Mouse (Mus musculus) forebrain, embryonic 13.5 days (tissue): ENCODE measurements around the gene Gsta4. TPM values are rescaled to one million over a fixed set of nuclear protein-coding genes. Genes with fewer than 3 reads are reported as not detected.
A peak's percentile ranks its signal among the peaks of the same experiment; 100 is the strongest.
"Not testable (repeated sequence)": the region's sequence is repeated elsewhere in the genome, so short reads cannot be mapped to it uniquely, and the experiment has no call there.

ENCODE experiments used
- ATAC-seq: fragments of 200-750 bp; cut with Nextera tagmentation; 2 replicates; pipeline ENCODE4 v1.8.0; 2017
- H3K27ac ChIP-seq: fragments of 300-500 bp; sonication (generic); 2 replicates; pipeline ENCODE4 v1.5.1; 2015; ENCODE audit warnings: inconsistent platforms, mild to moderate bottlenecking, moderate library complexity
- H3K27me3 ChIP-seq: fragments of 300-500 bp; sonication (generic); 2 replicates; pipeline ENCODE4 v1.6.1; 2015; ENCODE audit warnings: mild to moderate bottlenecking, inconsistent platforms
- H3K36me3 ChIP-seq: fragments of 300-500 bp; sonication (generic); 2 replicates; pipeline ENCODE4 v1.6.1; 2015; ENCODE audit warnings: mild to moderate bottlenecking, inconsistent platforms; ENCODE audit not compliant: poor library complexity, severe bottlenecking
- H3K4me1 ChIP-seq: fragments of 300-500 bp; sonication (generic); 2 replicates; pipeline ENCODE4 v1.6.1; 2015; ENCODE audit warnings: inconsistent platforms
- H3K4me2 ChIP-seq: fragments of 300-500 bp; sonication (generic); 2 replicates; pipeline ENCODE4 v1.6.1; 2015; ENCODE audit warnings: inconsistent platforms, mild to moderate bottlenecking, moderate library complexity
- H3K4me3 ChIP-seq: fragments of 300-500 bp; sonication (generic); 2 replicates; pipeline ENCODE4 v1.5.1; 2015; ENCODE audit warnings: mild to moderate bottlenecking, inconsistent platforms
- H3K9ac ChIP-seq: fragments of 300-500 bp; sonication (generic); 2 replicates; pipeline ENCODE4 v1.6.1; 2015; ENCODE audit warnings: mild to moderate bottlenecking, inconsistent platforms
- H3K9me3 ChIP-seq: fragments of 300-500 bp; sonication (generic); replicated peaks from 2 replicates; pipeline ENCODE4 v1.6.1; 2016; ENCODE audit warnings: inconsistent platforms
- WGBS: fragments of 180-500 bp; shearing (Covaris S2); methylation state at CpG from one replicate; pipeline ENCODE4 v1.1.7; 2015; 5-methylcytosine and 5-hydroxymethylcytosine counted together
- polyA plus RNA-seq: library from polyadenylated mRNA; unstranded; fragments of >200 nt; fragmentation: Nextera tagmentation; extraction: Ambion mirVana; gene quantifications from 2 replicates; pipeline ENCODE4 v1.2.1, GENCODE M21; 2015

Gsta4 gene
- 19.9 and 28.5 TPM in 2 replicates for polyA plus RNA-seq

DNA sequence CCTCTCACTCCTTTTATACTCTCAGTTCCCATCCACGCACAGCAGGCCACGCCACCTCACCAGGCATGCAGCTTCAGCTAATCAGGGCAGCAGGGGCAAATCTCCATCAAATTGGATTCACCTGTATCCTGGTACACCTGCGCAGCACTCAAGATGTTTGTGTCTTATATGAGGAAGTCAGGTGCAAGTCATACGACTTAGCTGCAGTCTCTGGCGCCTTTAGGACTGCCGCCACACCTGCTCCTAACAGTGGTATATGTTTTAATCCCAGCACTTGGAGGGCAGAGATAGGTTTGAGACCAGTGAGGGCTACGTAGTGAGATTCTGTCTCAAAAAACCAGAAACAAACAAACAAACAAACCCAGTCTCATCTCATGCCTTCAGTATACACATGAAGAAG lies at the start of gene Gsta4:
Gene Gsta4 (plus strand): TSS at position 301 of the 400 bp plus-strand sequence.
- H3K9me3 ChIP-seq, H3K4me1 ChIP-seq, H3K27me3 ChIP-seq, H3K4me3 ChIP-seq, H3K36me3 ChIP-seq, H3K9ac ChIP-seq, ATAC-seq, H3K4me2 ChIP-seq, H3K27ac ChIP-seq: not testable (repeated sequence)
- 97% methylated on average over 4 of the region's 7 CpGs for WGBS

GRCm38 (mm10) chr9:78135658-78136057 lies 46.9 kb upstream of the Gsta4 start:
- Histone ChIP-seq H3K36me3 (peaks cover 75% of the 10 kb centered on the region), H3K27ac (no peak overlapping the region), H3K9me3 (no peaks in the 10 kb centered on the region), H3K27me3 (no peaks in the 10 kb centered on the region), H3K4me2 (no peak overlapping the region), H3K4me3 (no peak overlapping the region), H3K9ac (no peak overlapping the region), H3K4me1 (no peaks in the 10 kb centered on the region)
- no peak for ATAC-seq
- WGBS = 39% methylated on average over 7 of the region's 7 CpGs

DNA sequence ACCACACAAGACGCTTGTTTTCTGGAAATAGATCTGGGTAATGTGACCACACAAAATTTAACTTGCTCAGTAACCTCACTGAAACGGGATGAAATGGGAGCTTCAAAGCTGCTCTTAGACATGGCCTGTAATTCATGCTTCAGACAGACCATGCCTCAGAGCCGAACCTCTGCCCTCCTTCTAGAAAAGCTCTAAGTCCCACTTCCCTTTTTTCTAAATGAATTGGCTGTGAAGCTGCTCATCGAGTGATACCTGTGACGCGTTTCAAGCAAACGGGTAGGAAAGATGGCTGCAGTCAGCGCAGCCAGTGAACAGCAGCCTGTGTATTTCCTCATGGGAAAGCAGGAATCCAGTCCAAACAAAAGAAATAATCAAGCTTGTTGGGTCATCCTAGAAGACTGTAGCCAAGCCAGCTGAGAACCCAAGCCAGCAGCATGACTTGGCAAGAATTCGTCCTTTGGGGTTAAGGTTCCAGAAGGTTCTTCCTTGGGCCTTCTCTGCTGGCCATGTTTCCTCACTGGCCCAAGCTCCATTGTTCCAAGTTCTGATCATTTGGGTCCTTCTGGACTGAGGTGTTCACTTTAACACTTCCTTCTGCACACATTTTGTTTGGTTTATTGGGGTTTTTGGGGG lies 44.4 kb upstream of the Gsta4 start:
- Histone ChIP-seq H3K4me2 (no peak overlapping the region), H3K9ac (no peak overlapping the region), H3K4me3 (no peak overlapping the region), H3K36me3 (peaks cover 75% of the 10 kb centered on the region), H3K27ac (no peak overlapping the region), H3K27me3 (no peaks in the 10 kb centered on the region), H3K9me3 (peaks cover 9% of the 10 kb centered on the region; the same call in 1 of the 2 replicates), H3K4me1 (no peaks in the 10 kb centered on the region)
- 93% methylated on average over 9 of the region's 9 CpGs for WGBS
- no peak for ATAC-seq

DNA sequence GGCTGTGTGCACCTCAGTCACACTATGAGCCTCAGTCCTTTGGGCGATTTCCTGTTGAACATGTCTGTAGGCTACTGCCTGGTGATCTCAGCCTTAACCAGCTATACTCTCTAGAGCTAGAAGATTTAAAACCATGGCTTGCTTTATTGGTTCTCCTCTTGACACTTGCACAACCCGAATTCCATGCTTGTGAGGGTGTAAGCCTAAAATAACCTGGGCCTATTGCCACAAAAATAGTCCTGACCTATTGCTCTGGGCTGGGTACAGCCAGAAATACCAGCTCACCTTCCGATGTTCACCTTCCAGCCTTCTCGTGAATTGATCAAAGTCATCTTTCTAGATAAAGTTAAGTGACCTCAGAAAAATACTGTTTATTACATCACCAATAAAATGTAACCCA lies 43.1 kb upstream of the Gsta4 start:
- Histone ChIP-seq H3K4me2 (no peak overlapping the region), H3K27ac (no peak overlapping the region), H3K9me3 (peaks cover 9% of the 10 kb centered on the region; the same call in 1 of the 2 replicates), H3K9ac (no peak overlapping the region), H3K4me3 (no peak overlapping the region), H3K27me3 (no peaks in the 10 kb centered on the region), H3K36me3 (peaks cover 78% of the 10 kb centered on the region), H3K4me1 (no peaks in the 10 kb centered on the region)
- 95% methylated on average over 4 of the region's 4 CpGs for WGBS
- no peak for ATAC-seq

DNA sequence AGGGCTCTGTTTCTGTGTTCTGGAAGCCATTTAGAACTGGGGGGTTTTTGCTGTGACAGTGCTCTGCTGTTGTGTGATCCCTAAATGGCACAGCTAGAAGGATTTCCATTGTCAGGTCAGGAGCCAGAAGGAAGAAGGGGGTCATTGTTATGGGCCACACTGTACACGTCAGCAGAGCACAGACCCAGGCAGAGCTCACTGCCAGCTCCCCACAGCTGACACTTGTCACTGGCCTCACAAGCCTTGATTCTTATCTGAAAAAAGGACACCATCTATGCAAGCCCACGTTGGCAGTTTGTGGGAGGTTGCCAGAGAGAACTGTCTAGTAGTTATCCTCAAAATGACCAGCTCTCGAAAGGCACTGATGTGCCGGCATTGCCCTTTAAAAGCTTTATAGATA lies 36.5 kb upstream of the Gsta4 start:
- H3K9me3 ChIP-seq = peaks cover 9% of the 10 kb centered on the region; the same call in 1 of the 2 replicates
- H3K36me3 ChIP-seq = peaks cover 63% of the 10 kb centered on the region
- 65% methylated on average over 4 of the region's 4 CpGs for WGBS
- ATAC-seq = peak; percentile 44; the same call in 1 of the 2 replicates
- peaks cover 4% of the 10 kb centered on the region; the same call in 1 of the 2 replicates for H3K4me1 ChIP-seq
- no peak overlapping the region for H3K4me2 ChIP-seq
- no peaks in the 10 kb centered on the region for H3K27me3 ChIP-seq
- no peak overlapping the region for H3K27ac ChIP-seq
- no peak overlapping the region for H3K9ac ChIP-seq
- no peak overlapping the region for H3K4me3 ChIP-seq

DNA sequence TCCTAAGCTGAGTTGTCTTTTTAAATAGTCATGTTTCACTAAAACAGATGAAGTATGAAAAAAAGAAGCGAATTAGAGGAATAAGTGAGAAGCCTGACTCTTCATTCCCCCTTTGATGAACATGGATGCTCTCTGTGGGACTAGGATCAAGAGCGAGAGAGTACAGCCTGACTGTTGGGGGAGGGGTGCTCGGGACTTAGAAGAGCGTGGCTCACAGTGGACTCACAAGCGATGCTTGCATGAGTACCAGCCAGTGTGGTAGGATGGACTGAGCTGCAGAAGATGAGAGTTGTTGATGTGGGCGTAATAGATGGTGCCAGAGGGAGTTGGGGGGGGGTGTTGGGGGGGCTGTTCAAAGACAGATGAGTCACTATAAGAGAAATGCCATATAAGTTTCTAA lies 35.9 kb upstream of the Gsta4 start:
- no peak for ATAC-seq
- peaks cover 63% of the 10 kb centered on the region for H3K36me3 ChIP-seq
- H3K9ac ChIP-seq = no peak overlapping the region

GRCm38 (mm10) chr9:78148149-78148548 lies 34.4 kb upstream of the Gsta4 start:
- peaks cover 61% of the 10 kb centered on the region for H3K36me3 ChIP-seq
- peaks cover 4% of the 10 kb centered on the region; the same call in 1 of the 2 replicates for H3K4me1 ChIP-seq
- no peak overlapping the region for H3K9ac ChIP-seq
- no peak overlapping the region for H3K4me3 ChIP-seq
- no peak overlapping the region for H3K27ac ChIP-seq
- WGBS = 94% methylated on average over 6 of the region's 6 CpGs
- no peak for ATAC-seq
- H3K9me3 ChIP-seq = no peaks in the 10 kb centered on the region
- no peaks in the 10 kb centered on the region for H3K27me3 ChIP-seq
- H3K4me2 ChIP-seq = no peak overlapping the region

More for the DNA sequence above, 35.9 kb upstream of the Gsta4 start:
- no peak overlapping the region for H3K4me2 ChIP-seq
- no peak overlapping the region for H3K27ac ChIP-seq
- peaks cover 6% of the 10 kb centered on the region; the same call in 1 of the 2 replicates for H3K9me3 ChIP-seq
- WGBS = 79% methylated on average over 6 of the region's 6 CpGs
- H3K4me1 ChIP-seq = peaks cover 4% of the 10 kb centered on the region; the same call in 1 of the 2 replicates
- H3K27me3 ChIP-seq = no peaks in the 10 kb centered on the region
- no peak overlapping the region for H3K4me3 ChIP-seq

DNA sequence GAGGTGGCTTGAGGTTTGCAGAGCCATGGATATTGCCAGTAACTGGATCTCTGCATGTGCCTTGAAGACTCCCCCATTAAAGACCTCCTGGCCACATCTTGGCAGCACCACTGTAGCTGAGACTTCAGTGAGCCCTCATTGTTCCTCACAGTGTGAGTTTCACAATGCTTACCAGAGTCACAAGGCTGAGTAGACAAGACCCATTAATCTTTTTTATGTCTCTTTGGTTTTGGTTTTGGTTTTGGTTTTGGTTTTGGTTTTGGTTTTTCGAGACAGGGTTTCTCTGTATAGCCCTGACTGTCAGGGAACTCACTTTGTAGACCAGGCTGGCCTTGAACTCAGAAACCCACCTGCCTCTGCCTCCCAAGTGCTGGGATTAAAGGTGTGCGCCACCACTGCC lies 32.8 kb upstream of the Gsta4 start:
- 92% methylated on average over 2 of the region's 2 CpGs for WGBS
- not testable (repeated sequence) for ATAC-seq, H3K27ac ChIP-seq, H3K4me2 ChIP-seq, H3K27me3 ChIP-seq, H3K4me1 ChIP-seq, H3K9me3 ChIP-seq, H3K9ac ChIP-seq, H3K4me3 ChIP-seq
- peaks cover 60% of the 10 kb centered on the region for H3K36me3 ChIP-seq

- peaks cover 78% of the 10 kb centered on the region for H3K36me3 ChIP-seq
- no peak overlapping the region for H3K4me3 ChIP-seq
- H3K27me3 ChIP-seq = no peaks in the 10 kb centered on the region
- no peaks in the 10 kb centered on the region for H3K4me1 ChIP-seq
- H3K27ac ChIP-seq = no peak overlapping the region
- no peaks in the 10 kb centered on the region for H3K9me3 ChIP-seq
- no peak for ATAC-seq
- H3K4me2 ChIP-seq = no peak overlapping the region
- H3K9ac ChIP-seq = no peak overlapping the region
- 90% methylated on average over 11 of the region's 11 CpGs for WGBS
These were observed 28.2 kb upstream of the Gsta4 start for GRCm38 (mm10) chr9:78154211-78154977.

DNA sequence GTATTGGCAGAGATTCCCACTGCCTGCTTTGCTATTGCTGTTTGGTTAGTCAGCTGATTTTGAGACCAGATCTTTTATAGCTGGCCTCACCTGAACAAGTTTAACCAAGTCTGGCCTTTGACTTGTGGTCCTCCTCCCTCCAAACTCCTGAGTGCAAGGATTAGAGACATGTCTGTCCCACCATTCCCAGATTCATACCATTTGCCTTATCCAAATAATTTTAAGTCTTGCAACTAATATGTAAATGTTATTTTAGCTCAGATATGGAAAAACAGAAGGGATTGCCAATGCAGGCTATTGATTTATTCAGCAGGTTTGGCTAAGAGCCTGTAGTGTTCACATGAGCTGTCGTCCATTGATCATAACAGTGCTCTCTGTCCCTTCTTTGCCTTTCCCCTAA lies 25.4 kb upstream of the Gsta4 start:
- H3K9ac ChIP-seq = no peak overlapping the region
- H3K9me3 ChIP-seq = no peaks in the 10 kb centered on the region
- no peak overlapping the region for H3K4me3 ChIP-seq
- H3K27me3 ChIP-seq = no peaks in the 10 kb centered on the region
- H3K4me2 ChIP-seq = no peak overlapping the region
- H3K4me1 ChIP-seq = no peaks in the 10 kb centered on the region
- peaks cover 91% of the 10 kb centered on the region for H3K36me3 ChIP-seq
- ATAC-seq = no peak
- WGBS = 97% methylated on average over 1 of the region's 1 CpGs
- H3K27ac ChIP-seq = no peak overlapping the region

DNA sequence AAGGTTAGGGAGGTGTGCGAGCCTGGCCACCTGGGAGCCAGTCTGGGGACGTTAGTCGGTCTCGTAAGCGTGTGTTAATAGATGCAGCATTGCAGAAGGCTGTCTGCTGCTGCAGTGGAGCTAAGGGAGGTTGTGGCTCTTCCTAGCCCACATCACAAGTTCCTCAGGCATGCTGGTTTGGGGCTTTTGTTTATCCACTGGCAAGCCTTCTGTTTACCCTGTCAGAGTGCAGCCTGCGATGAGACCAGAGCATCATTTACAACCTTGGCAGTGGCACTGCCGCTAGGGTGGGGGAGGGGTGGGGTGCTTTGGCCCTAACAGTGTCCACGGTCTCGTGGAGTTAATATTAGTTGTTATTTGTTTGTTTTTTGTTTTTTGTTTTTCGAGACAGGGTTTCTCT lies 19.3 kb upstream of the Gsta4 start:
- peaks cover 88% of the 10 kb centered on the region for H3K36me3 ChIP-seq
- H3K4me3 ChIP-seq = no peak overlapping the region
- no peaks in the 10 kb centered on the region for H3K27me3 ChIP-seq
- H3K27ac ChIP-seq = no peak overlapping the region
- ATAC-seq = no peak
- 91% methylated on average over 10 of the region's 10 CpGs for WGBS
- no peaks in the 10 kb centered on the region for H3K9me3 ChIP-seq
- H3K9ac ChIP-seq = no peak overlapping the region
- H3K4me2 ChIP-seq = no peak overlapping the region
- H3K4me1 ChIP-seq = no peaks in the 10 kb centered on the region

- no peak for ATAC-seq
- Histone ChIP-seq H3K27ac (no peak overlapping the region), H3K4me2 (no peak overlapping the region), H3K9ac (no peak overlapping the region), H3K36me3 (peaks cover 86% of the 10 kb centered on the region), H3K9me3 (no peaks in the 10 kb centered on the region), H3K27me3 (no peaks in the 10 kb centered on the region), H3K4me3 (no peak overlapping the region), H3K4me1 (no peaks in the 10 kb centered on the region)
- 96% methylated on average over 3 of the region's 3 CpGs for WGBS
These were observed 17.8 kb upstream of the Gsta4 start for GRCm38 (mm10) chr9:78164741-78165140.
